Comparison of ENCODE assay signal across 8 mouse cellular contexts in genomic region chr19:57003460-57003810, GRCm38 (mm10). TPM values are rescaled to one million over a fixed set of nuclear protein-coding genes. Genes with fewer than 3 reads are reported as not detected.
A peak's percentile ranks its signal among the peaks of the same experiment; 100 is the strongest.
DNase-seq lines count a peak whose midpoint lies in the region; ATAC-seq and TF ChIP-seq lines count a peak whose summit lies in the region.

No protein-coding gene starts in this region.

- no peak overlapping the region for H3K4me2 ChIP-seq in forebrain, embryonic 14.5 days (ENCODE audit: low read length)
- H3K4me2 ChIP-seq in forebrain, embryonic 12.5 days, result no peak overlapping the region
- peak overlapping the region; percentile 9; the same call in 1 of the 2 replicates for H3K4me2 ChIP-seq in limb, embryonic 13.5 days (replicated peaks)
- H3K4me2 ChIP-seq in stomach, postnatal 0 days (replicated peaks; ENCODE audit: low read depth), result peak overlapping the region; percentile 25

- no peak overlapping the region for H3K9ac ChIP-seq in forebrain, embryonic 14.5 days (ENCODE audit: low read length)
- H3K9ac ChIP-seq in forebrain, embryonic 12.5 days, result no peak overlapping the region
- no peak overlapping the region for H3K9ac ChIP-seq in limb, embryonic 13.5 days
- no peak overlapping the region for H3K9ac ChIP-seq in stomach, postnatal 0 days (ENCODE audit: low read length)

- H3K9me3 ChIP-seq in forebrain, embryonic 14.5 days (replicated peaks; ENCODE audit: control insufficient read depth, low read length), result no peaks in the 10 kb centered on the region
- no peaks in the 10 kb centered on the region for H3K9me3 ChIP-seq in forebrain, embryonic 12.5 days
- H3K9me3 ChIP-seq in limb, embryonic 13.5 days, result no peaks in the 10 kb centered on the region
- H3K9me3 ChIP-seq in stomach, postnatal 0 days (ENCODE audit: control insufficient read depth, low read length), result no peaks in the 10 kb centered on the region

- no peak overlapping the region for H3K27ac ChIP-seq in forebrain, embryonic 14.5 days (ENCODE audit: low read depth, low read length)
- H3K27ac ChIP-seq in forebrain, embryonic 12.5 days, result no peak overlapping the region
- no peak overlapping the region for H3K27ac ChIP-seq in limb, embryonic 13.5 days
- H3K27ac ChIP-seq in stomach, postnatal 0 days (replicated peaks), result no peak overlapping the region; the same call in 1 of the 2 replicates

- peaks cover 10% of the 10 kb centered on the region for H3K4me1 ChIP-seq in forebrain, embryonic 14.5 days (ENCODE audit: control insufficient read depth, insufficient read depth, low read length)
- H3K4me1 ChIP-seq in forebrain, embryonic 12.5 days, result peaks cover 31% of the 10 kb centered on the region
- peaks cover 59% of the 10 kb centered on the region for H3K4me1 ChIP-seq in limb, embryonic 13.5 days
- H3K4me1 ChIP-seq in stomach, postnatal 0 days (replicated peaks; ENCODE audit: control insufficient read depth, insufficient read depth), result no peaks in the 10 kb centered on the region

- no peak for ATAC-seq in forebrain, embryonic 14.5 days
- no peak for ATAC-seq in forebrain, embryonic 12.5 days (ENCODE audit: low FRiP score)
- ATAC-seq in limb, embryonic 13.5 days (ENCODE audit: low FRiP score, low read depth), result no peak
- ATAC-seq in stomach, postnatal 0 days (ENCODE audit: low FRiP score, low TSS enrichment), result no peak

- TF ChIP-seq EP300 in stomach, postnatal 0 days (optimal IDR thresholded peaks at IDR 0.05), result no peak

- no peak overlapping the region for H3K4me3 ChIP-seq in forebrain, embryonic 14.5 days (ENCODE audit: low read depth, low read length)
- H3K4me3 ChIP-seq in forebrain, embryonic 12.5 days (replicated peaks), result no peak overlapping the region
- H3K4me3 ChIP-seq in limb, embryonic 13.5 days, result no peak overlapping the region
- H3K4me3 ChIP-seq in stomach, postnatal 0 days (ENCODE audit: low read depth, low read length), result no peak overlapping the region

- 48% methylated on average over 7 of the region's 7 CpGs for WGBS in forebrain, embryonic 14.5 days
- WGBS in forebrain, embryonic 12.5 days, result 52% methylated on average over 7 of the region's 7 CpGs
- WGBS in limb, embryonic 13.5 days, result 21% methylated on average over 7 of the region's 7 CpGs
- 45% methylated on average over 7 of the region's 7 CpGs for WGBS in stomach, postnatal 0 days

- H3K27me3 ChIP-seq in forebrain, embryonic 14.5 days (replicated peaks; ENCODE audit: control insufficient read depth, insufficient read depth, low read length), result peaks cover 20% of the 10 kb centered on the region; the same call in 1 of the 2 replicates
- H3K27me3 ChIP-seq in forebrain, embryonic 12.5 days, result peaks cover 33% of the 10 kb centered on the region
- H3K27me3 ChIP-seq in limb, embryonic 13.5 days, result peaks cover 25% of the 10 kb centered on the region
- H3K27me3 ChIP-seq in stomach, postnatal 0 days (ENCODE audit: control insufficient read depth, insufficient read depth, low read length), result 0 out of 2 replicates have a peak, but pooled peaks cover 2% of the 10 kb centered on the region

- H3K36me3 ChIP-seq in forebrain, embryonic 14.5 days (ENCODE audit: control insufficient read depth, insufficient read depth, low read length), result no peaks in the 10 kb centered on the region
- H3K36me3 ChIP-seq in forebrain, embryonic 12.5 days (replicated peaks), result no peaks in the 10 kb centered on the region
- H3K36me3 ChIP-seq in limb, embryonic 13.5 days, result no peaks in the 10 kb centered on the region
- no peaks in the 10 kb centered on the region for H3K36me3 ChIP-seq in stomach, postnatal 0 days (ENCODE audit: control insufficient read depth, insufficient read depth, low read length)

- no peak for TF ChIP-seq CTCF in stomach, postnatal 0 days (IDR thresholded peaks at IDR 0.05; ENCODE audit: low read depth)

- DNase-seq in forebrain, embryonic 14.5 days (ENCODE audit: low spot score), result peak; percentile 59
- peak; percentile 61 for DNase-seq in Muller cell, postnatal 12 days (ENCODE audit: inconsistent ontology term)
- DNase-seq in cerebellum, postnatal 36 days, result peak; percentile 59 to 62
- no peak for DNase-seq in stomach, postnatal 0 days (ENCODE audit: low spot score)
- DNase-seq in thymus, postnatal 10 days (ENCODE audit: low spot score in 2 of 2), result no peak
- DNase-seq in gastrocnemius, postnatal 25 days, result no peak

RNA-seq across cellular contexts. Expression of gene Afap1l2, which starts 4.6 kb away (rescaled TPM):
- 4.9 and 7.9 TPM in 2 replicates for polyA plus RNA-seq in forebrain, embryonic 14.5 days (2014; fragmentation: Nextera tagmentation; extraction: Ambion mirVana)
- 2.7 and 3.2 TPM in 2 replicates for polyA plus RNA-seq in forebrain, embryonic 12.5 days (2016; fragmentation: Nextera tagmentation; extraction: Ambion mirVana)
- 5.6 and 6.9 TPM in 2 replicates for polyA plus RNA-seq in limb, embryonic 13.5 days (2015; fragmentation: Nextera tagmentation; extraction: Ambion mirVana)
- polyA plus RNA-seq in stomach, postnatal 0 days (2015; fragmentation: Nextera tagmentation; extraction: Ambion mirVana), result 9.0 and 11.0 TPM in 2 replicates
- 1 to 10 TPM; 2.3 to 3.8 TPM for total RNA-seq in gastrocnemius, postnatal 25 days (2021)

Comparison
In these comparisons a context has a peak if more than half of its experiments do, and no peak if none do; other contexts are left out.
1. DNase-seq: peak in forebrain, embryonic 14.5 days (single experiment), Muller cell, postnatal 12 days (single experiment) and cerebellum, postnatal 36 days (2 of 2); none in stomach, postnatal 0 days (single experiment), thymus, postnatal 10 days (0 of 2) and gastrocnemius, postnatal 25 days (single experiment).
2. H3K4me2 ChIP-seq: peak in limb, embryonic 13.5 days (single experiment) and stomach, postnatal 0 days (single experiment); none in forebrain, embryonic 14.5 days (single experiment) and forebrain, embryonic 12.5 days (single experiment).